Mouse (Mus musculus) forebrain, embryonic 12.5 days (tissue): ENCODE measurements around the gene Usp21. TPM values are rescaled to one million over a fixed set of nuclear protein-coding genes. Genes with fewer than 3 reads are reported as not detected.
"Not testable (repeated sequence)": the region's sequence is repeated elsewhere in the genome, so short reads cannot be mapped to it uniquely, and the experiment has no call there.

Source experiments
- ATAC-seq: fragments of 200-750 bp; cut with Nextera tagmentation; 2 replicates; pipeline ENCODE4 v1.8.0; 2017; ENCODE audit warnings: moderate TSS enrichment; ENCODE audit not compliant: low FRiP score
- H3K27ac ChIP-seq: fragments of 300-500 bp; sonication (generic); 2 replicates; pipeline ENCODE4 v1.5.1; 2016; ENCODE audit warnings: mild to moderate bottlenecking
- H3K27me3 ChIP-seq: fragments of 300-500 bp; sonication (generic); 2 replicates; pipeline ENCODE4 v1.6.1; 2016; ENCODE audit warnings: mild to moderate bottlenecking
- H3K36me3 ChIP-seq: fragments of 300-500 bp; sonication (generic); replicated peaks from 2 replicates; pipeline ENCODE4 v1.6.1; 2016; ENCODE audit warnings: mild to moderate bottlenecking
- H3K4me1 ChIP-seq: fragments of 300-500 bp; sonication (generic); 2 replicates; pipeline ENCODE4 v1.6.1; 2016
- H3K4me2 ChIP-seq: fragments of 300-500 bp; sonication (generic); 2 replicates; pipeline ENCODE4 v1.6.1; 2016; ENCODE audit warnings: mild to moderate bottlenecking, moderate library complexity
- H3K4me3 ChIP-seq: fragments of 300-500 bp; sonication (generic); replicated peaks from 2 replicates; pipeline ENCODE4 v1.5.1; 2016; ENCODE audit warnings: mild to moderate bottlenecking
- H3K9ac ChIP-seq: fragments of 300-500 bp; sonication (generic); 2 replicates; pipeline ENCODE4 v1.6.1; 2016; ENCODE audit warnings: mild to moderate bottlenecking
- H3K9me3 ChIP-seq: fragments of 300-500 bp; sonication (generic); 2 replicates; pipeline ENCODE4 v1.6.1; 2016
- WGBS: fragments of 180-500 bp; shearing (Covaris S2); methylation state at CpG from one replicate; pipeline ENCODE4 v1.1.7; 2016; 5-methylcytosine and 5-hydroxymethylcytosine counted together
- polyA plus RNA-seq: library from polyadenylated mRNA; unstranded; fragments of >200 nt; fragmentation: Nextera tagmentation; extraction: Ambion mirVana; gene quantifications from 2 replicates; pipeline ENCODE4 v1.2.1, GENCODE M21; 2016

The Usp21 gene
- polyA plus RNA-seq, 1 experiment from 2014 or later: 119 TPM

DNA sequence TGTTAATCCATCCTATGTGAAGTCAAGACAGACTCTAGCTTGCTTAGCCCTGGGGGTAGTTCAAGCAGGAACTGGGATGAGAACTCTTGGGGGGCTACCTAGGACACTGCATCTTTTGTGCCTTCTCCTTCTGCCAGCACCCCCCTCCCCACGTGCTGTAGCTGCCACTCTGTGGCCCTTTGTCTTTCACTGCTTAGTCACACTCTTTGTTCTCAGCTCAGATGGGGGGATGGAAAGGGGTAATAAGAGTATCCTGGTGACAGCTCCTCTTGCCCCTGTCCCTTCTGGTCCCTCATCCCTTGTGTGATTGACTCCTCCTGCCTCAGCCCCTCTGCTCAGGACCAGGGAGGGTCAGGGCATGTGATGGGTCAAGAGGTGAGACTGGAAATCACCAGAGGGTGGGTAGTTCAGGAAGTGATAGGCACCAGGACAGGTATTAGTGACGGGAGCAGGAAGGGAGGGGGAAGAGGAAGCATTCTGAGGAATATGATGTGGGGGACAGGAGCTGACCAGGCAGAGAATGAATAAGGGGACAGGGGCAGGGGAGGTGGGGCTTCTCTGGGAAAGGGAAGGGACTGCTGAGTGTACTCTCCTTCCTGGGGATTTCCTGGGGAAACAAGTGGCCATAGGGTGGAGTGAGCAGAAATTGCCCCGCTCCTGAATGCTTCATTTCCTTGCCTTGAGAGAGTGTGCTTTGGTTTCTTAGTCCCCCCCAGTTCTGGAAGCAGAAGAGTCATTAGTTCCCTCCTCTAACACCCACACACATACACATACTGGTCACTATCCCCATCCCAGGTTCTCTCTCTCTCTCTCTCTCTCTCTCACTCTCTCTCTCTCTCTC lies 39.2 kb downstream of the Usp21 start:
- Histone ChIP-seq H3K27me3 (peaks cover 5% of the 10 kb centered on the region), H3K4me1 (peaks cover 58% of the 10 kb centered on the region), H3K4me2 (no peak overlapping the region), H3K9me3 (no peaks in the 10 kb centered on the region), H3K9ac (no peak overlapping the region), H3K36me3 (peaks cover 15% of the 10 kb centered on the region), H3K4me3 (no peak overlapping the region), H3K27ac (peak overlapping the region; percentile 26; the same call in 1 of the 2 replicates)
- WGBS: 43% methylated on average over 3 of the region's 3 CpGs
- no peak for ATAC-seq

GRCm38 (mm10) chr1:171247916-171248315 lies 39.9 kb downstream of the Usp21 start:
- 24% methylated on average over 4 of the region's 4 CpGs for WGBS
- Histone ChIP-seq H3K36me3 (peaks cover 21% of the 10 kb centered on the region), H3K4me2 (peak overlapping the region; percentile 79; the same call in 1 of the 2 replicates), H3K9ac (no peak overlapping the region), H3K27me3 (peaks cover 3% of the 10 kb centered on the region; the same call in 1 of the 2 replicates), H3K9me3 (no peaks in the 10 kb centered on the region), H3K4me1 (peaks cover 57% of the 10 kb centered on the region), H3K27ac (peak overlapping the region; percentile 80), H3K4me3 (no peak overlapping the region)
- no peak for ATAC-seq

DNA sequence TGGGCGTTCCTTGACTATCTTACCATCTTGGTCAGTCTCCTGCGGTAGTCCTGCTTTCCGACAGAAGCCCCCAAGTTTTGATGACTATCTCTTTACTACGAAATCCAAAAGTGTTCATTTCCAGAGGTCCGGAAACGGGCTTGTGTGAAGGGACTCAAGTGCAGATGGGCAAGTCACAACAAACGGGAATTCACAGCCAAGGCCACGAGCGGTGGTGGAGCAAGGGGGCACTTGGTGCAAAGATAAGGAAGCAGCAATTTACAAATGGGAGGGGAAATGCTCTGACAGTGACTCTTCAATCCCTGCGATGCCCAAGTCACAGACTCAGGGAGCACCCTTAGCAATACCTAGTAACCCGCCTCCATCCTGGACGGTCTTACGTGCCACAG lies 40.3 kb downstream of the Usp21 start:
- Histone ChIP-seq H3K27ac (peak overlapping the region; percentile 80), H3K4me2 (peak overlapping the region; percentile 79), H3K36me3 (peaks cover 26% of the 10 kb centered on the region), H3K27me3 (no peaks in the 10 kb centered on the region; the same call in 1 of the 2 replicates), H3K4me1 (peaks cover 52% of the 10 kb centered on the region), H3K9ac (peak overlapping the region; percentile 51), H3K9me3 (no peaks in the 10 kb centered on the region), H3K4me3 (peak overlapping the region; percentile 78)
- peak; percentile 1; the same call in 1 of the 2 replicates for ATAC-seq
- WGBS: 15% methylated on average over 13 of the region's 13 CpGs

GRCm38 (mm10) chr1:171246709-171247452 lies 40.9 kb downstream of the Usp21 start:
- Histone ChIP-seq H3K27me3 (no peaks in the 10 kb centered on the region), H3K4me2 (peak overlapping the region; percentile 79), H3K9me3 (no peaks in the 10 kb centered on the region), H3K4me1 (peaks cover 47% of the 10 kb centered on the region), H3K36me3 (peaks cover 30% of the 10 kb centered on the region), H3K9ac (peak overlapping the region; percentile 81), H3K4me3 (peak overlapping the region; percentile 78), H3K27ac (peak overlapping the region; percentile 80)
- ATAC-seq: peak; percentile 93
- WGBS: under 1% methylated on average over 41 of the region's 41 CpGs

- Histone ChIP-seq H3K27ac (no peak overlapping the region), H3K9ac (0 out of 2 replicates have a peak overlapping the region, but pooled peaks have one; percentile 81), H3K27me3 (no peaks in the 10 kb centered on the region), H3K9me3 (no peaks in the 10 kb centered on the region), H3K4me1 (peaks cover 31% of the 10 kb centered on the region), H3K4me2 (no peak overlapping the region), H3K36me3 (peaks cover 45% of the 10 kb centered on the region), H3K4me3 (no peak overlapping the region)
- 91% methylated on average over 8 of the region's 8 CpGs for WGBS
- ATAC-seq: no peak
These were observed 42.4 kb downstream of the Usp21 start for GRCm38 (mm10) chr1:171245353-171245752.

DNA sequence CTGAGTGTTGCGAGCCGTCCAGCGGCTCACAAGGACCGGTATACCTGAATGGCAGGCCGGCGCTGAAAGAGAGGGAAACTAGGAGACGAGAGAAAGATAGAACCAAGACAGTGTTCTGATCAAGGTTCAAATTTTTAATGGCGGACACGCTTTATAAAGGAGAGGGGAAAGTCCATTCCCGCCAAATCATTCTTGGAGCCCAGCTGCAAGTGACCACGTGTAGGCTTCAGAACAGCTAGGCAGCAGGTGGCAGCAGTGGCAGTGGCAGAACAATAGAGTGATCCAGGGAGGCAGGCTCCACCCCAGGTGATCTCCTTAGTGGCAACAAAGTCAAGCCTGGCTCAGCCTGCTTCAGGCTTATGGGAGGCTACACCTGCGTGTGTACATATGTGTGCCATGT lies 45.8 kb downstream of the Usp21 start:
- H3K4me3 ChIP-seq, H3K27ac ChIP-seq, H3K9ac ChIP-seq, ATAC-seq, H3K9me3 ChIP-seq, H3K27me3 ChIP-seq, H3K4me2 ChIP-seq: not testable (repeated sequence)
- Histone ChIP-seq H3K4me1 (peaks cover 12% of the 10 kb centered on the region), H3K36me3 (peaks cover 74% of the 10 kb centered on the region)
- WGBS: 82% methylated on average over 12 of the region's 12 CpGs

DNA sequence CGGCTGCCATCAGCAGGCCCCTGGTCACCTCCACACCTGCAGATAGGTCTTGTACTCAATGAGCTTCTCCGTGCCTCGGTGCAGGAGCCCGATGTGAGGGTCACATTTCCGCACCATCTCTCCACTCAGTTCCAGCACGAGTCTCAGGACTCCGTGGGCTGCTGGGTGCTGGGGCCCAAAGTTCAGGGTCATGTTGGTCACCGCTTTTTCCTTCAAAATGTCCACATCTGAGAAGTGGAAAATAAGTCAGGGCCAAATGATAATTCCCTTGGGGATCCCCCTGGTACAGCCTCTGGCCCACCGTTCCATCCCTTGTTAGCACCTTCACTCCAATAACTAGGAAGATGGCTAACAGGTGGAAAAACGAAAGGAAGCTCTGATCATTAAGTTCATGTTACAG lies 46.9 kb downstream of the Usp21 start:
- Histone ChIP-seq H3K4me1 (peaks cover 6% of the 10 kb centered on the region), H3K27me3 (no peaks in the 10 kb centered on the region), H3K4me2 (no peak overlapping the region), H3K9me3 (no peaks in the 10 kb centered on the region), H3K27ac (no peak overlapping the region), H3K9ac (no peak overlapping the region), H3K36me3 (peaks cover 84% of the 10 kb centered on the region), H3K4me3 (no peak overlapping the region)
- WGBS: 91% methylated on average over 10 of the region's 10 CpGs
- ATAC-seq: no peak

- WGBS: 84% methylated on average over 15 of the region's 15 CpGs
- no peaks in the 10 kb centered on the region for H3K9me3 ChIP-seq
- ATAC-seq: no peak
- no peaks in the 10 kb centered on the region for H3K27me3 ChIP-seq
- H3K36me3 ChIP-seq: peaks cover 86% of the 10 kb centered on the region
- no peak overlapping the region for H3K27ac ChIP-seq
- no peak overlapping the region for H3K4me3 ChIP-seq
- no peak overlapping the region for H3K4me2 ChIP-seq
- H3K4me1 ChIP-seq: no peaks in the 10 kb centered on the region
- no peak overlapping the region for H3K9ac ChIP-seq
These were observed 47.6 kb downstream of the Usp21 start for GRCm38 (mm10) chr1:171239992-171240744.

DNA sequence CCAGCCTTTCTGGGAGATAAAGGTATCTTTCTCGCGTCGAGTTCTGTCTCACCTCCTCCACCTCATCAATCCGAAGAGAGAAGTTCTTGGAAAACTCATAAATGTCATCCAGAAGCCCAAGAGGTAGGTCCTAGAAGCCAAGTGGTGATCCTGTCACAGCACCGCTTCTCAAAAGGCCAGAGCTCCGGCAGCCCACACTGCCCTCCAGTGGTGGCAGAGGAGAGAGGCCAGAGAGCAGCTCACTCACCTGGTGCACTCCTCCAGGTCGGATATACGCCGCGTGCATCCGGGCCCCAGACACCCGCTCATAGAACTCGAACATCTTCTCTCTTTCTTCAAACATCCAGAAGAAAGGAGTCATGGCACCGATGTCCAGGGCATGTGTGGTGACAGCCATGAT lies 49.3 kb downstream of the Usp21 start:
- no peaks in the 10 kb centered on the region for H3K27me3 ChIP-seq
- 75% methylated on average over 14 of the region's 14 CpGs for WGBS
- no peak overlapping the region for H3K27ac ChIP-seq
- no peaks in the 10 kb centered on the region for H3K4me1 ChIP-seq
- H3K4me3 ChIP-seq: no peak overlapping the region
- H3K9me3 ChIP-seq: no peaks in the 10 kb centered on the region
- ATAC-seq: no peak
- H3K36me3 ChIP-seq: peaks cover 91% of the 10 kb centered on the region
- H3K4me2 ChIP-seq: no peak overlapping the region
- H3K9ac ChIP-seq: no peak overlapping the region

- 84% methylated on average over 6 of the region's 6 CpGs for WGBS
These were observed 50.4 kb downstream of the Usp21 start for GRCm38 (mm10) chr1:171237438-171237837.

DNA sequence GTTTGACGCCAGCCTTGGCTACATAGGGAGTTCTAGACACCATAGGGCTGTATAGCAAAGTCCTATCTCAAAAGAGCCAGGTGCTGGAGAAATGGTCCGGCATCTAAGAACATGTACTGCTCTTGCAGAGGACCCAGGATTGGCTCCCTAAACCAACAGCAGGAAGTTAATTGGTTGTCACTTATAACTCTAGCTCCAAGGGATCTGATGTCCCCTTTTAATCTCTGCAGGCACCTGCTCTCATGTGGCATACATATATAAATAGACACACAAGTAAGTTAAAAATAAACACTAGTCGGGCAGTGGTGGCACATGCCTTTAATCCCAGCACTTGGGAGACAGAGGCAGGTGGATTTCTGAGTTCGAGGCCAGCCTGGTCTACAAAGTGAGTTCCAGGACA lies 52.0 kb downstream of the Usp21 start:
- Histone ChIP-seq H3K4me3 (no peak overlapping the region), H3K27me3 (no peaks in the 10 kb centered on the region), H3K9ac (no peak overlapping the region), H3K36me3 (peaks cover 71% of the 10 kb centered on the region), H3K9me3 (no peaks in the 10 kb centered on the region), H3K4me2 (no peak overlapping the region), H3K27ac (no peak overlapping the region), H3K4me1 (no peaks in the 10 kb centered on the region)
- ATAC-seq: no peak
- WGBS: 89% methylated on average over 4 of the region's 4 CpGs

More at GRCm38 (mm10) chr1:171237438-171237837, 50.4 kb downstream of the Usp21 start:
- no peak overlapping the region for H3K27ac ChIP-seq
- H3K36me3 ChIP-seq: peaks cover 85% of the 10 kb centered on the region
- H3K4me3 ChIP-seq: no peak overlapping the region
- H3K9ac ChIP-seq: no peak overlapping the region
- no peaks in the 10 kb centered on the region for H3K9me3 ChIP-seq
- no peak for ATAC-seq
- no peaks in the 10 kb centered on the region for H3K4me1 ChIP-seq
- H3K4me2 ChIP-seq: no peak overlapping the region
- H3K27me3 ChIP-seq: no peaks in the 10 kb centered on the region

GRCm38 (mm10) chr1:171234538-171234937 lies 53.3 kb downstream of the Usp21 start:
- 97% methylated on average over 4 of the region's 4 CpGs for WGBS
- Histone ChIP-seq H3K27ac (no peak overlapping the region), H3K9me3 (no peaks in the 10 kb centered on the region), H3K27me3 (no peaks in the 10 kb centered on the region), H3K4me1 (peaks cover 2% of the 10 kb centered on the region; the same call in 1 of the 2 replicates), H3K36me3 (peaks cover 62% of the 10 kb centered on the region), H3K4me3 (no peak overlapping the region), H3K4me2 (no peak overlapping the region), H3K9ac (no peak overlapping the region)
- ATAC-seq: no peak
